Mouse (Mus musculus): ENCODE measurements around the gene Wnt7a.

The Wnt7a gene

GRCm38 (mm10) chr6:91384415-91384814 lies 26.7 kb downstream of the Wnt7a start:
- DNase-seq (ENCODE audit: low spot score in 2 of 2) = no peak

GRCm38 (mm10) chr6:91383871-91384270 lies 27.3 kb downstream of the Wnt7a start:
- DNase-seq (ENCODE audit: low spot score in 2 of 2) = no peak

- DNase-seq (ENCODE audit: low spot score in 2 of 2) = no peak
Measured at GRCm38 (mm10) chr6:91383303-91383702, 27.9 kb downstream of the Wnt7a start.

GRCm38 (mm10) chr6:91379871-91380270 lies 31.3 kb downstream of the Wnt7a start:
- no peak for DNase-seq (ENCODE audit: low spot score in 2 of 2)

GRCm38 (mm10) chr6:91379266-91379665 lies 31.9 kb downstream of the Wnt7a start:
- no peak for DNase-seq (ENCODE audit: low spot score in 2 of 2)

GRCm38 (mm10) chr6:91372977-91373376 lies 38.2 kb downstream of the Wnt7a start:
- no peak for DNase-seq (ENCODE audit: low spot score in 2 of 2)

- no peak for DNase-seq (ENCODE audit: low spot score in 2 of 2)
Measured at GRCm38 (mm10) chr6:91372586-91372971, 38.6 kb downstream of the Wnt7a start.

GRCm38 (mm10) chr6:91371912-91372585 lies 39.1 kb downstream of the Wnt7a start:
- DNase-seq (ENCODE audit: low spot score in 2 of 2) = no peak

- DNase-seq (ENCODE audit: low spot score in 2 of 2) = no peak
Measured at GRCm38 (mm10) chr6:91366781-91367180, 44.4 kb downstream of the Wnt7a start.

GRCm38 (mm10) chr6:91365480-91365879 lies 45.7 kb downstream of the Wnt7a start:
- DNase-seq (ENCODE audit: low spot score in 2 of 2) = no peak

- no peak for DNase-seq (ENCODE audit: low spot score in 2 of 2)
Measured at GRCm38 (mm10) chr6:91362756-91363155, 48.4 kb downstream of the Wnt7a start.

GRCm38 (mm10) chr6:91360998-91361397 lies 50.2 kb downstream of the Wnt7a start:
- no peak for DNase-seq (ENCODE audit: low spot score in 2 of 2)

GRCm38 (mm10) chr6:91360371-91360690 lies 50.8 kb downstream of the Wnt7a start:
- DNase-seq (ENCODE audit: low spot score in 2 of 2) = no peak

- DNase-seq (ENCODE audit: low spot score in 2 of 2) = no peak
Measured at GRCm38 (mm10) chr6:91359672-91360370, 51.3 kb downstream of the Wnt7a start.

GRCm38 (mm10) chr6:91358866-91359656 lies 52.1 kb downstream of the Wnt7a start:
- DNase-seq (ENCODE audit: low spot score in 2 of 2) = no peak

- DNase-seq (ENCODE audit: low spot score in 2 of 2) = no peak
Measured at GRCm38 (mm10) chr6:91358394-91358793, 52.8 kb downstream of the Wnt7a start.

- DNase-seq (ENCODE audit: low spot score in 2 of 2) = no peak
Measured at GRCm38 (mm10) chr6:91357238-91357876, 53.8 kb downstream of the Wnt7a start.

- DNase-seq (ENCODE audit: low spot score in 2 of 2) = no peak
Measured at GRCm38 (mm10) chr6:91349620-91350019, 61.5 kb downstream of the Wnt7a start.

- no peak for DNase-seq (ENCODE audit: low spot score in 2 of 2)
Measured at GRCm38 (mm10) chr6:91347721-91348120, 63.4 kb downstream of the Wnt7a start.

- no peak for DNase-seq (ENCODE audit: low spot score in 2 of 2)
Measured at GRCm38 (mm10) chr6:91346906-91347156, 64.3 kb downstream of the Wnt7a start.

- DNase-seq (ENCODE audit: low spot score in 2 of 2) = no peak
Measured at GRCm38 (mm10) chr6:91346071-91346905, 64.9 kb downstream of the Wnt7a start.

GRCm38 (mm10) chr6:91345091-91345490 lies 66.1 kb downstream of the Wnt7a start:
- DNase-seq (ENCODE audit: low spot score in 2 of 2) = no peak

Data from thymus, postnatal 10 days (tissue).